Mouse (Mus musculus): ENCODE data around the gene Gabarapl2. TPM values are rescaled to one million over a fixed set of nuclear protein-coding genes. Genes with fewer than 3 reads are reported as not detected.
A peak's percentile ranks its signal among the peaks of the same experiment; 100 is the strongest.

The Gabarapl2 gene
- polyA plus RNA-seq, 1 experiment from 2014 or later = 491 TPM

- H3K36me3 ChIP-seq (ENCODE audit: control insufficient read depth, insufficient read depth) = no peaks in the 10 kb centered on the region
- H3K27me3 ChIP-seq (replicated peaks; ENCODE audit: control insufficient read depth, insufficient read depth, low read length) = no peaks in the 10 kb centered on the region
- no peak overlapping the region for H3K4me2 ChIP-seq (ENCODE audit: low read length)
- H3K27ac ChIP-seq (ENCODE audit: low read length) = no peak overlapping the region
- H3K9ac ChIP-seq (replicated peaks; ENCODE audit: low read depth, low read length) = no peak overlapping the region
- peaks cover 30% of the 10 kb centered on the region for H3K4me1 ChIP-seq (replicated peaks; ENCODE audit: control insufficient read depth, insufficient read depth, low read length)
- WGBS = 24% methylated on average over 7 of the region's 7 CpGs
- no peak for ATAC-seq
- H3K4me3 ChIP-seq (replicated peaks; ENCODE audit: low read length) = no peak overlapping the region
- no peaks in the 10 kb centered on the region for H3K9me3 ChIP-seq (ENCODE audit: control insufficient read depth, low read length)
Measured at GRCm38 (mm10) chr8:111911572-111911971, 28.9 kb upstream of the Gabarapl2 start.

- Histone ChIP-seq H3K36me3 (ENCODE audit: control insufficient read depth, insufficient read depth) (no peaks in the 10 kb centered on the region), H3K4me1 (replicated peaks; ENCODE audit: control insufficient read depth, insufficient read depth, low read length) (peaks cover 30% of the 10 kb centered on the region), H3K27ac (ENCODE audit: low read length) (peak overlapping the region; percentile 66), H3K4me3 (replicated peaks; ENCODE audit: low read length) (no peak overlapping the region), H3K9me3 (ENCODE audit: control insufficient read depth, low read length) (no peaks in the 10 kb centered on the region), H3K4me2 (ENCODE audit: low read length) (peak overlapping the region; percentile 26), H3K27me3 (replicated peaks; ENCODE audit: control insufficient read depth, insufficient read depth, low read length) (no peaks in the 10 kb centered on the region), H3K9ac (replicated peaks; ENCODE audit: low read depth, low read length) (no peak overlapping the region)
- peak; percentile 84 for ATAC-seq
- 17% methylated on average over 12 of the region's 12 CpGs for WGBS
Measured at GRCm38 (mm10) chr8:111912860-111913432, 27.6 kb upstream of the Gabarapl2 start.

GRCm38 (mm10) chr8:111919663-111920062, 20.8 kb upstream of the Gabarapl2 start:
- 96% methylated on average over 2 of the region's 2 CpGs for WGBS
- no peak for ATAC-seq
- no peaks in the 10 kb centered on the region for H3K4me1 ChIP-seq (replicated peaks; ENCODE audit: control insufficient read depth, insufficient read depth, low read length)

GRCm38 (mm10) chr8:111920971-111921370, 19.5 kb upstream of the Gabarapl2 start:
- H3K4me1 ChIP-seq (replicated peaks; ENCODE audit: control insufficient read depth, insufficient read depth, low read length) = no peaks in the 10 kb centered on the region
- H3K4me3 ChIP-seq (replicated peaks; ENCODE audit: low read length) = no peak overlapping the region
- H3K27me3 ChIP-seq (replicated peaks; ENCODE audit: control insufficient read depth, insufficient read depth, low read length) = no peaks in the 10 kb centered on the region
- H3K36me3 ChIP-seq (ENCODE audit: control insufficient read depth, insufficient read depth) = no peaks in the 10 kb centered on the region
- no peak for ATAC-seq
- no peak overlapping the region for H3K9ac ChIP-seq (replicated peaks; ENCODE audit: low read depth, low read length)
- WGBS = 89% methylated on average over 4 of the region's 4 CpGs
- H3K9me3 ChIP-seq (ENCODE audit: control insufficient read depth, low read length) = no peaks in the 10 kb centered on the region
- no peak overlapping the region for H3K4me2 ChIP-seq (ENCODE audit: low read length)
- H3K27ac ChIP-seq (ENCODE audit: low read length) = no peak overlapping the region

More at GRCm38 (mm10) chr8:111919663-111920062, 20.8 kb upstream of the Gabarapl2 start:
- Histone ChIP-seq H3K9ac (replicated peaks; ENCODE audit: low read depth, low read length) (no peak overlapping the region), H3K27me3 (replicated peaks; ENCODE audit: control insufficient read depth, insufficient read depth, low read length) (no peaks in the 10 kb centered on the region), H3K4me2 (ENCODE audit: low read length) (no peak overlapping the region), H3K36me3 (ENCODE audit: control insufficient read depth, insufficient read depth) (no peaks in the 10 kb centered on the region), H3K9me3 (ENCODE audit: control insufficient read depth, low read length) (no peaks in the 10 kb centered on the region), H3K4me3 (replicated peaks; ENCODE audit: low read length) (no peak overlapping the region), H3K27ac (ENCODE audit: low read length) (no peak overlapping the region)

- H3K27me3 ChIP-seq (replicated peaks; ENCODE audit: control insufficient read depth, insufficient read depth, low read length) = no peaks in the 10 kb centered on the region
- H3K4me2 ChIP-seq (ENCODE audit: low read length) = no peak overlapping the region
- no peaks in the 10 kb centered on the region for H3K36me3 ChIP-seq (ENCODE audit: control insufficient read depth, insufficient read depth)
- no peak overlapping the region for H3K27ac ChIP-seq (ENCODE audit: low read length)
- H3K4me1 ChIP-seq (replicated peaks; ENCODE audit: control insufficient read depth, insufficient read depth, low read length) = no peaks in the 10 kb centered on the region
- ATAC-seq = no peak
- H3K9me3 ChIP-seq (ENCODE audit: control insufficient read depth, low read length) = no peaks in the 10 kb centered on the region
- no peak overlapping the region for H3K4me3 ChIP-seq (replicated peaks; ENCODE audit: low read length)
- 20% methylated on average over 10 of the region's 10 CpGs for WGBS
- no peak overlapping the region for H3K9ac ChIP-seq (replicated peaks; ENCODE audit: low read depth, low read length)
Measured at GRCm38 (mm10) chr8:111923383-111923804, 17.1 kb upstream of the Gabarapl2 start.

- Histone ChIP-seq H3K4me3 (replicated peaks; ENCODE audit: low read length) (no peak overlapping the region), H3K9ac (replicated peaks; ENCODE audit: low read depth, low read length) (no peak overlapping the region), H3K27ac (ENCODE audit: low read length) (no peak overlapping the region), H3K9me3 (ENCODE audit: control insufficient read depth, low read length) (no peaks in the 10 kb centered on the region), H3K27me3 (replicated peaks; ENCODE audit: control insufficient read depth, insufficient read depth, low read length) (no peaks in the 10 kb centered on the region), H3K4me2 (ENCODE audit: low read length) (no peak overlapping the region), H3K4me1 (replicated peaks; ENCODE audit: control insufficient read depth, insufficient read depth, low read length) (no peaks in the 10 kb centered on the region), H3K36me3 (ENCODE audit: control insufficient read depth, insufficient read depth) (no peaks in the 10 kb centered on the region)
- 89% methylated on average over 7 of the region's 7 CpGs for WGBS
- no peak for ATAC-seq
Measured at GRCm38 (mm10) chr8:111924976-111925375, 15.5 kb upstream of the Gabarapl2 start.

- Histone ChIP-seq H3K4me2 (ENCODE audit: low read length) (no peak overlapping the region), H3K36me3 (ENCODE audit: control insufficient read depth, insufficient read depth) (no peaks in the 10 kb centered on the region), H3K9ac (replicated peaks; ENCODE audit: low read depth, low read length) (no peak overlapping the region), H3K4me1 (replicated peaks; ENCODE audit: control insufficient read depth, insufficient read depth, low read length) (peaks cover 11% of the 10 kb centered on the region), H3K27me3 (replicated peaks; ENCODE audit: control insufficient read depth, insufficient read depth, low read length) (no peaks in the 10 kb centered on the region), H3K4me3 (replicated peaks; ENCODE audit: low read length) (no peak overlapping the region), H3K27ac (ENCODE audit: low read length) (no peak overlapping the region), H3K9me3 (ENCODE audit: control insufficient read depth, low read length) (no peaks in the 10 kb centered on the region)
- no peak for ATAC-seq
- WGBS = 80% methylated on average over 8 of the region's 8 CpGs
Measured at GRCm38 (mm10) chr8:111929648-111930344, 10.7 kb upstream of the Gabarapl2 start.

- ATAC-seq = no peak
- H3K4me1 ChIP-seq (replicated peaks; ENCODE audit: control insufficient read depth, insufficient read depth, low read length) = peaks cover 11% of the 10 kb centered on the region
- H3K27me3 ChIP-seq (replicated peaks; ENCODE audit: control insufficient read depth, insufficient read depth, low read length) = no peaks in the 10 kb centered on the region
- no peaks in the 10 kb centered on the region for H3K9me3 ChIP-seq (ENCODE audit: control insufficient read depth, low read length)
- H3K9ac ChIP-seq (replicated peaks; ENCODE audit: low read depth, low read length) = no peak overlapping the region
- H3K36me3 ChIP-seq (ENCODE audit: control insufficient read depth, insufficient read depth) = no peaks in the 10 kb centered on the region
- no peak overlapping the region for H3K27ac ChIP-seq (ENCODE audit: low read length)
- H3K4me3 ChIP-seq (replicated peaks; ENCODE audit: low read length) = no peak overlapping the region
- no peak overlapping the region for H3K4me2 ChIP-seq (ENCODE audit: low read length)
- WGBS = 86% methylated on average over 16 of the region's 16 CpGs
Measured at GRCm38 (mm10) chr8:111931721-111932120, 8.8 kb upstream of the Gabarapl2 start.

- peaks cover 11% of the 10 kb centered on the region for H3K4me1 ChIP-seq (replicated peaks; ENCODE audit: control insufficient read depth, insufficient read depth, low read length)
- peak overlapping the region; percentile 87 for H3K4me3 ChIP-seq (replicated peaks; ENCODE audit: low read length)
- no peaks in the 10 kb centered on the region for H3K27me3 ChIP-seq (replicated peaks; ENCODE audit: control insufficient read depth, insufficient read depth, low read length)
- no peaks in the 10 kb centered on the region for H3K36me3 ChIP-seq (ENCODE audit: control insufficient read depth, insufficient read depth)
- ATAC-seq = peak; percentile 14; the same call in 1 of the 2 replicates
- peak overlapping the region; percentile 92 for H3K9ac ChIP-seq (replicated peaks; ENCODE audit: low read depth, low read length)
- H3K27ac ChIP-seq (ENCODE audit: low read length) = peak overlapping the region; percentile 94
- 26% methylated on average over 19 of the region's 19 CpGs for WGBS
- no peaks in the 10 kb centered on the region for H3K9me3 ChIP-seq (ENCODE audit: control insufficient read depth, low read length)
- peak overlapping the region; percentile 89 for H3K4me2 ChIP-seq (ENCODE audit: low read length)
Measured at GRCm38 (mm10) chr8:111932580-111933336, 7.7 kb upstream of the Gabarapl2 start.
